Mouse (Mus musculus) bone marrow, adult 2 months (tissue): ENCODE data around the gene Ube2u.

ENCODE experiments used
- CTCF ChIP-seq: fragments of 200-500 bp; IDR thresholded peaks from 2 replicates; pipeline ENCODE4 v1.5.1; 2011; ENCODE audit warnings: low read length, control low read depth; ENCODE audit not compliant: control insufficient read depth, insufficient read depth
- POLR2A ChIP-seq: fragments of 200-500 bp; IDR thresholded peaks from 2 replicates; pipeline ENCODE4 v1.6.1; 2011; ENCODE audit warnings: low read depth, mild to moderate bottlenecking, control low read depth, low read length, borderline replicate concordance; ENCODE audit not compliant: control insufficient read depth

DNA sequence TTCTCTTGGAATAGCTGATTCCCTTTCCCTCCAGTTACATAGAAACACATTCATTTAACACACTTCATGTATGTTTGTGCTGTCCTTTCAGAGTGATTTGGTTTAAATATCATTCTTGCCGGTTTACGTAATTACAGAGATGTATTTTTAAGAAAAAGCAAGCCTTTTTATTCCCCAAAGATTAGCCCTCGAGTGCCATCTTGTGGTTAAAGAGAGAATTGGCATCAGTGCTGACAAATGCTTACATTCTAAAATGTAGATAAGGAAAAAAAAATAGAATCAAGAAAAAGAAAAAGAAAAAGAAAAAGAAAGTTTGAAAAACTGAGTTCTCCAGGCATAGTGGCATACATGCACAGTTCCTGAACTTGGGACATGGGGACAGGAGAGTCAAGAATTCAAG, 59.2 kb downstream of the Ube2u start:
- TF ChIP-seq POLR2A, result no peak
- TF ChIP-seq CTCF, result no peak
